Mouse (Mus musculus): ENCODE measurements around the gene Dscam.

The Dscam gene

GRCm38 (mm10) chr16:96721241-96721640 is 449.3 kb downstream of the Dscam start:
- no peak for DNase-seq (ENCODE audit: low read depth)

GRCm38 (mm10) chr16:96720666-96721065 is 449.9 kb downstream of the Dscam start:
- DNase-seq (ENCODE audit: low read depth), result no peak

- peak; percentile 32 for DNase-seq (ENCODE audit: low read depth)
Observed at GRCm38 (mm10) chr16:96718221-96718620, 452.3 kb downstream of the Dscam start.

- no peak for DNase-seq (ENCODE audit: low read depth)
Observed at GRCm38 (mm10) chr16:96716633-96717032, 453.9 kb downstream of the Dscam start.

- no peak for DNase-seq (ENCODE audit: low read depth)
Observed at GRCm38 (mm10) chr16:96711935-96712334, 458.6 kb downstream of the Dscam start.

GRCm38 (mm10) chr16:96700551-96700950 is 470.0 kb downstream of the Dscam start:
- no peak for DNase-seq (ENCODE audit: low read depth)

- no peak for DNase-seq (ENCODE audit: low read depth)
Observed at GRCm38 (mm10) chr16:96695882-96696281, 474.7 kb downstream of the Dscam start.

GRCm38 (mm10) chr16:96691576-96691975 is 479.0 kb downstream of the Dscam start:
- DNase-seq (ENCODE audit: low read depth), result no peak

GRCm38 (mm10) chr16:96690052-96690451 is 480.5 kb downstream of the Dscam start:
- no peak for DNase-seq (ENCODE audit: low read depth)

- peak; percentile 28 for DNase-seq (ENCODE audit: low read depth)
Observed at GRCm38 (mm10) chr16:96689419-96689818, 481.1 kb downstream of the Dscam start.

- DNase-seq (ENCODE audit: low read depth), result no peak
Observed at GRCm38 (mm10) chr16:96685065-96685464, 485.5 kb downstream of the Dscam start.

GRCm38 (mm10) chr16:96684581-96684980 is 486.0 kb downstream of the Dscam start:
- peak; percentile 57 for DNase-seq (ENCODE audit: low read depth)

GRCm38 (mm10) chr16:96682289-96682972 is 488.1 kb downstream of the Dscam start:
- no peak for DNase-seq (ENCODE audit: low read depth)

GRCm38 (mm10) chr16:96679981-96680380 is 490.6 kb downstream of the Dscam start:
- no peak for DNase-seq (ENCODE audit: low read depth)

- no peak for DNase-seq (ENCODE audit: low read depth)
Observed at GRCm38 (mm10) chr16:96677471-96677870, 493.1 kb downstream of the Dscam start.

GRCm38 (mm10) chr16:96676663-96677062 is 493.9 kb downstream of the Dscam start:
- peak; percentile 34 for DNase-seq (ENCODE audit: low read depth)

GRCm38 (mm10) chr16:96673191-96673847 is 497.2 kb downstream of the Dscam start:
- DNase-seq (ENCODE audit: low read depth), result no peak

- DNase-seq (ENCODE audit: low read depth), result peak; percentile 36
Observed at GRCm38 (mm10) chr16:96671603-96672374, 498.8 kb downstream of the Dscam start.

- no peak for DNase-seq (ENCODE audit: low read depth)
Observed at GRCm38 (mm10) chr16:96669706-96670105, 500.8 kb downstream of the Dscam start.

- DNase-seq (ENCODE audit: low read depth), result no peak
Observed at GRCm38 (mm10) chr16:96668478-96668877, 502.1 kb downstream of the Dscam start.

- no peak for DNase-seq (ENCODE audit: low read depth)
Observed at GRCm38 (mm10) chr16:96661073-96661472, 509.5 kb downstream of the Dscam start.

GRCm38 (mm10) chr16:96659275-96659674 is 511.3 kb downstream of the Dscam start:
- no peak for DNase-seq (ENCODE audit: low read depth)

GRCm38 (mm10) chr16:96655548-96655947 is 515.0 kb downstream of the Dscam start:
- no peak for DNase-seq (ENCODE audit: low read depth)

Data from 416B (cell line).